Mouse (Mus musculus): Measurements from ENCODE around the gene Catsper3. TPM values are rescaled to one million over a fixed set of nuclear protein-coding genes. Genes with fewer than 3 reads are reported as not detected.

Gene Catsper3
- polyA plus RNA-seq, 1 experiment, result not detected

GRCm38 (mm10) chr13:55822499-55822898, 38.1 kb downstream of the Catsper3 start:
- no peak for TF ChIP-seq GATA1 (IDR thresholded peaks at IDR 0.05; ENCODE audit: low read length)

- no peak for TF ChIP-seq GATA1 (IDR thresholded peaks at IDR 0.05; ENCODE audit: low read length)
Observed at GRCm38 (mm10) chr13:55824151-55824945, 40.0 kb downstream of the Catsper3 start.

- TF ChIP-seq GATA1 (IDR thresholded peaks at IDR 0.05; ENCODE audit: low read length), result no peak
Observed at GRCm38 (mm10) chr13:55825245-55825681, 40.9 kb downstream of the Catsper3 start.

GRCm38 (mm10) chr13:55826008-55826671, 41.8 kb downstream of the Catsper3 start:
- no peak for TF ChIP-seq GATA1 (IDR thresholded peaks at IDR 0.05; ENCODE audit: low read length)

- no peak for TF ChIP-seq GATA1 (IDR thresholded peaks at IDR 0.05; ENCODE audit: low read length)
Observed at GRCm38 (mm10) chr13:55826796-55827678, 42.7 kb downstream of the Catsper3 start.

GRCm38 (mm10) chr13:55827679-55828140, 43.3 kb downstream of the Catsper3 start:
- no peak for TF ChIP-seq GATA1 (IDR thresholded peaks at IDR 0.05; ENCODE audit: low read length)

DNA sequence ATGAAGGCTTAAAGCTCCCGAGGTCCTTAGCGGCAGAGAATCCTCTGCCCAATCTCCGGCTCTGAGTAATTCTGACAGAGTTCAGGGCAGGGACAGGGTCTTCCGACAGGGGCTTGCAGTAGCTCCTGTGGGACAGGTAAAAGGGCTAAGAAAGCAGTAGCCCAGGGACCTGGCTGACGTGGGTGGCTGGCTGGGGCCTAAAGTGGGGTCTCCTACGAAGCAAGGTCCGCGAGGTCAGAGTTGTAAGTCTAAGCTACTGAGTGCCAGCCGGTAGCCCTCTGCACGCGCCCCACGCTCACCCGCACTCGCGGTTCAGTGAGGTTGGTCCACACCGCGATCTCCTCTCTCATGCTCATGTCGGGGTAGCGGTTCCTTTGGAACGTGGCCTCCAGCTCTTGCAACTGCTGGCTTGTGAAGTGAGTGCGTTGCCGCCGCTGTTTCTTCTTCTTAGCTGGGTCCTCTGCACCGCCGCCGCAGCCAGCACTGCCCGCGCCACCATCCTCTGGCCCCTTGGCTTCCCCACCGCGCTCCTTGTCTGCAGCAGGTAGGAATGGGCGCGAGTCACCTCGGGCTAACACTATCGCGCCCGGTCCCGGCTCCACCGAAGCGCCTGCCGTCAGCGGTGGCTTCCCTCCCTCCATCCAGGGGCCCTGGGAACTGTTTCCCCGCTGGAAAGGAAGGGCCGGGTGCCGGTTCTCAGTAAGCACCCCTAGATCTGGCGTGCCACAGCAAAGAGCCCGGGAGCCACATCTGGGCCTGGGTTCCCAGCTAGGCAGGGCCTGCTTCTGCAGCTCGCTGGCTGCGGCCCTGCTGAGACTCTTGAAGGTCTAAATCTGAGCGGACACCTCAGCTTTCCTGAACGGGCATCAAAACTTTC, 44.0 kb downstream of the Catsper3 start:
- TF ChIP-seq GATA1 (IDR thresholded peaks at IDR 0.05; ENCODE audit: low read length), result no peak

- TF ChIP-seq GATA1 (IDR thresholded peaks at IDR 0.05; ENCODE audit: low read length), result no peak
Observed at GRCm38 (mm10) chr13:55829018-55829655, 44.8 kb downstream of the Catsper3 start.

GRCm38 (mm10) chr13:55830081-55830832, 45.9 kb downstream of the Catsper3 start:
- no peak for TF ChIP-seq GATA1 (IDR thresholded peaks at IDR 0.05; ENCODE audit: low read length)

DNA sequence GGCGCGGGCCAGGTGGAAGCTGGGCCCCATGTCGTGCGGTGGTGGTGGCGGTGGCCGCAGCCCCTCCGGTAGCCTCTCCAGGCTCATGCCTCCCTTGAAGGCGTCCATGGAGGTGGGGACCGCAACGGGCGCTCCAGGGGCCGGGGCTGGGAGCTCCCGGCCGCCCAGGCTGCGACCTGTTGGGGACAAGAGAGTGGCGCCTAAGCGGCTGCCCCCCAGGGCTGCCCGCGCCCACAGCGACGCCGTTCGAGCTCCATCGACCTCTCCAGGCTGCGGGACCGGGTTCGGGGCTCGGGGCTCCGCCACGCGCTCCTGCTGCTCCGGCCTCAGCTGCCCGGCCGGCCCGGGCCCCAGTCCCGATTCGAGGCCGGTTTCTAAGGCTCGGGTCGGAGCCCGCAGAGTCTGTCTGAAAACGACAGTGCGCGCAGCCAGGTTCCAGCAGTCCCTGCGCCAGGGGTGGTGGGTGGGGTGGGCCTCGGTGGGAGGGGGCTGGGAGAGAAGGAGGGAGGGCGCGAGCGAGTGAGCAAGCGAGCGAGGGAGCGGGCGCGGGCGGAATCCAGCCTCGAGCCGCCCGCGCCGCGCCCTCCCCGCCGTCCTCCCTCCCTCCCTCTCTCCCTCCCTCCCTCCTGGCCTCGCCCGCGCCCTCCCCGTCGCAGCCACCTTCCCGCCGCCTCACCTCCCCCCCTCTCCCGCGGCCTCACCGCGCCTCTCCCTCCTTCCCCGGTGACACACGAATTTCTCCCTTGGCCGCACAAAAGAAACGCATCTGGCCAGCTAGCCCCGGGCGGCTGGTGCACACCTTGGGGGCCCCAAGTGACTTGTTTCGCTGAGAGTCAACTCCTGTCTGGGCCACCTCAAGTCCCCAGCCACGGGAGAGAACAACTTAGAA, 46.7 kb downstream of the Catsper3 start:
- no peak for TF ChIP-seq GATA1 (IDR thresholded peaks at IDR 0.05; ENCODE audit: low read length)

- TF ChIP-seq GATA1 (IDR thresholded peaks at IDR 0.05; ENCODE audit: low read length), result no peak
Observed at GRCm38 (mm10) chr13:55831722-55832160, 47.4 kb downstream of the Catsper3 start.

GRCm38 (mm10) chr13:55832602-55833001, 48.2 kb downstream of the Catsper3 start:
- TF ChIP-seq GATA1 (IDR thresholded peaks at IDR 0.05; ENCODE audit: low read length), result no peak

All from G1E-ER4 (cell line).